Mouse (Mus musculus): ENCODE data around the gene Podxl. TPM values are rescaled to one million over a fixed set of nuclear protein-coding genes. Genes with fewer than 3 reads are reported as not detected.

The Podxl gene
- polyA plus RNA-seq, 1 experiment: 2.2 TPM

DNA sequence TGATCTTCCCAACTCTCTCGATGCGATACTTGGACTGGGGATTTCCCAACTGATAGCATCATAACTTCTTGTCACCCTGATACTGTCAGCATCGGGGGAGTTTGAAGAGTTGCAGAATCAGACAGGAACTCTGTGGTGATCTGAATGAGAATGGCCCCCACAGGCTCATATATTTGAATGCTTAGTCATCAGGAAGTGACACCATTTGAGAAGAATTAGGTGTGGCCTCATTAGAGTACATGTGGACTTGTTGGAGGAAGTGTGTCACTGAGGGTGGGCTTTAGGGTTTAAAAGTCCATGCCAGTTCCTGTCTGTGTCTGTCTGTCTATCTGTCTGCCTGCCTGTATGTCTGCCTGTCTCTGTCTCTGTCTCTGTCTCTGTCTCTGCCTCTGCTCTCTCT is 31.9 kb downstream of the Podxl start:
- H3K4me1 ChIP-seq (ENCODE audit: control insufficient read depth, insufficient read depth, low read length): no peaks in the 10 kb centered on the region
- H3K27ac ChIP-seq (ENCODE audit: control insufficient read depth, insufficient read depth, low read depth, low read length): no peak overlapping the region
- H3K4me3 ChIP-seq (ENCODE audit: control insufficient read depth, low read depth, low read length): no peak overlapping the region
- no peaks in the 10 kb centered on the region for H3K36me3 ChIP-seq (ENCODE audit: control insufficient read depth, insufficient read depth, low read length)
- TF ChIP-seq CTCF (IDR thresholded peaks at IDR 0.05; ENCODE audit: control insufficient read depth, insufficient read depth, insufficient replicate concordance, low read depth, low read length): no peak
- TF ChIP-seq POLR2A (IDR thresholded peaks at IDR 0.05; ENCODE audit: control insufficient read depth, low read depth, low read length): no peak
- no peaks in the 10 kb centered on the region for H3K27me3 ChIP-seq (ENCODE audit: control insufficient read depth, insufficient read depth, low read length)

DNA sequence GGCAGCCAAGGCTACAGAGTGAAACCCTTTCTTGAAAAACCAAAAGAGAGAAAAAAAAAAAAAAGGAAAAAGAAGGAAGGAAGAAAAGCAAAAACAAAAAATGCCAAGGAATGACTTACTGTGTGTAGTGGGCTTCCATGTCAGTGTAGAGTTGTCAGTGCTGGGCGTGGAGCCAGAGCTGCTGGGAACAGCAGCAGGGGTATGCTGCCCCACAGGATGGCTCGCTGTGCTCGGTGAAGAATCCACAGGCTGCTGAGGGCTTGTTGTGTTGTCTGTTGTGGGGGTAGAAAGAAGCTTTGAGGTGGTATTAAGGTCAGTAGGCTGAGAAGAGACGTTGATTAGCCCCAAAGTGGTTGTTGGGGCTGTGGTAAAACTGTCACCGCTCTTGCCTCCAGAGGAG is 35.4 kb downstream of the Podxl start:
- Histone ChIP-seq H3K4me1 (ENCODE audit: control insufficient read depth, insufficient read depth, low read length) (no peaks in the 10 kb centered on the region), H3K27ac (ENCODE audit: control insufficient read depth, insufficient read depth, low read depth, low read length) (no peak overlapping the region), H3K4me3 (ENCODE audit: control insufficient read depth, low read depth, low read length) (no peak overlapping the region), H3K36me3 (ENCODE audit: control insufficient read depth, insufficient read depth, low read length) (no peaks in the 10 kb centered on the region), H3K27me3 (ENCODE audit: control insufficient read depth, insufficient read depth, low read length) (no peaks in the 10 kb centered on the region)
- TF ChIP-seq POLR2A (IDR thresholded peaks at IDR 0.05; ENCODE audit: control insufficient read depth, low read depth, low read length) (no peak), CTCF (IDR thresholded peaks at IDR 0.05; ENCODE audit: control insufficient read depth, insufficient read depth, insufficient replicate concordance, low read depth, low read length) (peak; percentile 1; the same call in 1 of the 2 replicates)

GRCm38 (mm10) chr6:31527897-31528296 is 35.9 kb downstream of the Podxl start:
- H3K36me3 ChIP-seq (ENCODE audit: control insufficient read depth, insufficient read depth, low read length): no peaks in the 10 kb centered on the region
- H3K4me1 ChIP-seq (ENCODE audit: control insufficient read depth, insufficient read depth, low read length): no peaks in the 10 kb centered on the region
- H3K27ac ChIP-seq (ENCODE audit: control insufficient read depth, insufficient read depth, low read depth, low read length): no peak overlapping the region
- H3K27me3 ChIP-seq (ENCODE audit: control insufficient read depth, insufficient read depth, low read length): no peaks in the 10 kb centered on the region
- no peak overlapping the region for H3K4me3 ChIP-seq (ENCODE audit: control insufficient read depth, low read depth, low read length)
- TF ChIP-seq CTCF (IDR thresholded peaks at IDR 0.05; ENCODE audit: control insufficient read depth, insufficient read depth, insufficient replicate concordance, low read depth, low read length) (no peak), POLR2A (IDR thresholded peaks at IDR 0.05; ENCODE audit: control insufficient read depth, low read depth, low read length) (no peak)

GRCm38 (mm10) chr6:31526929-31527328 is 36.9 kb downstream of the Podxl start:
- Histone ChIP-seq H3K27ac (ENCODE audit: control insufficient read depth, insufficient read depth, low read depth, low read length) (no peak overlapping the region), H3K4me3 (ENCODE audit: control insufficient read depth, low read depth, low read length) (no peak overlapping the region), H3K36me3 (ENCODE audit: control insufficient read depth, insufficient read depth, low read length) (no peaks in the 10 kb centered on the region), H3K4me1 (ENCODE audit: control insufficient read depth, insufficient read depth, low read length) (no peaks in the 10 kb centered on the region), H3K27me3 (ENCODE audit: control insufficient read depth, insufficient read depth, low read length) (no peaks in the 10 kb centered on the region)
- TF ChIP-seq CTCF (IDR thresholded peaks at IDR 0.05; ENCODE audit: control insufficient read depth, insufficient read depth, insufficient replicate concordance, low read depth, low read length) (no peak), POLR2A (IDR thresholded peaks at IDR 0.05; ENCODE audit: control insufficient read depth, low read depth, low read length) (no peak)

- Histone ChIP-seq H3K27ac (ENCODE audit: control insufficient read depth, insufficient read depth, low read depth, low read length) (no peak overlapping the region), H3K27me3 (ENCODE audit: control insufficient read depth, insufficient read depth, low read length) (no peaks in the 10 kb centered on the region), H3K4me3 (ENCODE audit: control insufficient read depth, low read depth, low read length) (no peak overlapping the region), H3K36me3 (ENCODE audit: control insufficient read depth, insufficient read depth, low read length) (no peaks in the 10 kb centered on the region), H3K4me1 (ENCODE audit: control insufficient read depth, insufficient read depth, low read length) (no peaks in the 10 kb centered on the region)
- TF ChIP-seq CTCF (IDR thresholded peaks at IDR 0.05; ENCODE audit: control insufficient read depth, insufficient read depth, insufficient replicate concordance, low read depth, low read length) (peak; percentile 81; the same call in 1 of the 2 replicates), POLR2A (IDR thresholded peaks at IDR 0.05; ENCODE audit: control insufficient read depth, low read depth, low read length) (no peak)
Observed at GRCm38 (mm10) chr6:31525231-31525900, 38.4 kb downstream of the Podxl start.

DNA sequence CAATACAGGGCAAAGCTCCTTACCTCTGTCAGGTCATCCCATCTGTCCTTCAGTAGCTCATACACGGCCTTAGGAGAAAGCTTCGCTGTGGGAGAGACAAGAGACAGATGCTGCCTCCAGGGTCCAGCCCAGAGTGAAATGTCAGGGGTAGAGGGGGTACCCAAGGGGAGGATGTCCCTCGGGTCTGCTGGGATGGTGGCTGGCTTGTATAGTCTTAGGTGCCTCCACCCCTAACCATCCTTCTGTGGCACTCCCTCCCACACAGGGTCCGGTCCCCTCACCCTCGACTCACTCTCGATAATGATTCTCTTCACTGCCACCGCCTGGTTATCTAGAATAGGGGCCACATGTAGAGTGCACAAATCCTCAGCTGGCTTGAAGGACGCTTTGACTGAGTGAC is 39.1 kb downstream of the Podxl start:
- no peak for TF ChIP-seq CTCF (IDR thresholded peaks at IDR 0.05; ENCODE audit: control insufficient read depth, insufficient read depth, insufficient replicate concordance, low read depth, low read length)
- no peak overlapping the region for H3K4me3 ChIP-seq (ENCODE audit: control insufficient read depth, low read depth, low read length)
- H3K27me3 ChIP-seq (ENCODE audit: control insufficient read depth, insufficient read depth, low read length): no peaks in the 10 kb centered on the region
- H3K4me1 ChIP-seq (ENCODE audit: control insufficient read depth, insufficient read depth, low read length): no peaks in the 10 kb centered on the region
- H3K36me3 ChIP-seq (ENCODE audit: control insufficient read depth, insufficient read depth, low read length): no peaks in the 10 kb centered on the region
- H3K27ac ChIP-seq (ENCODE audit: control insufficient read depth, insufficient read depth, low read depth, low read length): no peak overlapping the region

DNA sequence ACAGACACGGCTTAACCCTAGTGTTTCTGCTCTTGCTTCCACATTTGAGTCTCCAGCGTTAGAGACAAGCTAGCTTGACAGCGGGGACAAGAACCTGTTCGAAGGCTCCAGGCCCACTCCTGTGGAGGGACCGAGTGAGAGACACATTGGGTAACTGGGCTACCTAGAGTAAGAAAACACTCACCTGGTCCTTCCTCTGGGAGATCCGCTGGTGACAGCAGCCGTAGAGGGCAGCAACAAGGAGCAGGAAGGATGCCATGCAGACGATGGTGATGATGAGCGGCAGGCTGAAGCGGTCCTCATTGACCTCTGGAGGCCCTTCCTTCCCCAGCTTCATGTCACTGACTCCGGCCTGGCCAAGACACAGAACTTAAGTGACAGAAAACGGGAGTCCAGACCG is 39.7 kb downstream of the Podxl start:
- no peak overlapping the region for H3K4me3 ChIP-seq (ENCODE audit: control insufficient read depth, low read depth, low read length)
- no peaks in the 10 kb centered on the region for H3K4me1 ChIP-seq (ENCODE audit: control insufficient read depth, insufficient read depth, low read length)
- no peaks in the 10 kb centered on the region for H3K27me3 ChIP-seq (ENCODE audit: control insufficient read depth, insufficient read depth, low read length)
- H3K27ac ChIP-seq (ENCODE audit: control insufficient read depth, insufficient read depth, low read depth, low read length): no peak overlapping the region
- TF ChIP-seq POLR2A (IDR thresholded peaks at IDR 0.05; ENCODE audit: control insufficient read depth, low read depth, low read length): no peak
- no peak for TF ChIP-seq CTCF (IDR thresholded peaks at IDR 0.05; ENCODE audit: control insufficient read depth, insufficient read depth, insufficient replicate concordance, low read depth, low read length)
- no peaks in the 10 kb centered on the region for H3K36me3 ChIP-seq (ENCODE audit: control insufficient read depth, insufficient read depth, low read length)
